Mouse (Mus musculus): ENCODE results near the gene Nit2.

The Nit2 gene

GRCm38 (mm10) chr16:57162841-57163240 is 4.3 kb downstream of the Nit2 start:
- DNase-seq (ENCODE audit: low spot score), result no peak

DNA sequence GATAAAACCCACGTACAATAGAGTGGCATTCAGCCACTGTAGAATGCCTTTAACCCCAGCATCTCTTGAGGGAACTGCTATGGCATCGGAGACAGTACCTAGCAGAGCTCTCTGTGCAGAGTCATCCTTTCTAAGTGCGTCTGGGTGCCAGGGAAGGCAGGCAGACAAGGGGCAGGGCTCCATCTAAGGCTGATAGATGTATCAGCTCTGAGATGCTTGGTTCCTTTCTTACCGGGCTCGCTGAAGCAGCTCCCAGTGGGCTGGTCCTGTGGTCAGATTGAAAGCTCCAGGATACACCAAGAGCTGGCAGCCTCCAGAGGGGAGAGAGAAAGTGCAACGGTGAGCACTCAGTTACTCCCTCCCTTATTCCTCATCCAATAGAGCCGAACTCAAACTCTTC is 7.3 kb downstream of the Nit2 start:
- no peak for DNase-seq (ENCODE audit: low spot score)

DNA sequence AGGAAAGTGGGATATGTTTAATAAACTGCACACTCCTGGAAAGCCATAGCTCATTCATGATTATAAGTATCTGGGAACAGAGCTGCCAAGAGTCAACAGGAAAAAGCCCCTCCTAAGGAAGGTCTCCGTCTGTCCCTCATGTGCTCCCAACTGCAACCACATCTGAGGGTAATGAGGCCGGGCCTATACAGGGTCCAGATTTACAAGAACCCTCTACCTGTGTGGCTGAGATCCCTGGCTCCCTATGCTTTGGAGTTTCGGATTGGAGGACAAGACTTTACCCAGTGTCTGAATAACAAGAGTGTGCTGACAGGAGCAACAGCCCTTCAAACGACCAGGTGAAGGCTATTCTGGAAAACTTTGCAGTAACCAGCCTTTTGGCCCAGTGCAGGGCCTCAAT is 9.4 kb downstream of the Nit2 start:
- DNase-seq (ENCODE audit: low spot score), result no peak

GRCm38 (mm10) chr16:57157076-57157475 is 10.1 kb downstream of the Nit2 start:
- no peak for DNase-seq (ENCODE audit: low spot score)

GRCm38 (mm10) chr16:57155899-57156298 is 11.2 kb downstream of the Nit2 start:
- DNase-seq (ENCODE audit: low spot score), result no peak

GRCm38 (mm10) chr16:57151437-57151836 is 15.7 kb downstream of the Nit2 start:
- DNase-seq (ENCODE audit: low spot score), result no peak

DNA sequence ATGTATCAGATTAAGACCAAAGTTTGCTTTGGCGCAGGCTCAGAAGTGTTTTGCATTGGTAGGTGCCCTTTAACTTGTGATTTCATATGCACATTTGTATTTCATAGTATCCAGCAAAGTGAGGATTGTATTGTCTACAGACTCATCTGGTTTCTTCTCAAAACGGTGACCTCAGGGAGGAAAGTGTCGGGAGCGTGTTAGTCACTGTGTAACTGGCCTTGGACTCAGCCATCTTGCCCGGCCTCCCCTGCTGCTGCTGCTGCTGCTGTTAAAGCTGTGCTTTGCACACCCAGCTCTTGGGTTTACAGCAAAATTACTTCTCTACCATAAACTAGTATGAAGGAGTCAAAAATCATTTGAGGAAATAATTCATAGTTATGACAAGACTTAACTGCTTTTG is 22.4 kb downstream of the Nit2 start:
- DNase-seq (ENCODE audit: low spot score), result no peak

DNA sequence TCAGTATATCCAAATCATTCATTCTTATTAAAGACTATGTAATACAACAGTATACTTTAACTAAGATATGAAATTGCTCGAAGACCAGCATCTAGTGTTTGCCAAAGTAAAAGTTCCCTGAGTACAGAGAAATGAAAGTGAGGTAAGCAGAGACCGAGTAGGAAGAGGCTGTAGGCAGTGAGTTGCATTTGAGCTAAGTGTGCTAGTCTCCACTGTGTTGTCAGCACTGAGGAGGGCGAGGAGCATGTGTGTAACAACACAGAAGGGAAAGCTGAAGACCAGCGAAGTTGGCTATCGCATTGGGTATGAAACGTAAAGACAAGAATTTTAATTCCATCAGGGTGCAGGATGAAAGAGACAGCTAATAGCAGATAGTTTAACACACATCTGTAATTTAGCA is 33.5 kb downstream of the Nit2 start:
- no peak for DNase-seq (ENCODE audit: low spot score)

- no peak for DNase-seq (ENCODE audit: low spot score)
These were observed 34.8 kb downstream of the Nit2 start for GRCm38 (mm10) chr16:57132326-57132725.

GRCm38 (mm10) chr16:57131544-57131943 is 35.6 kb downstream of the Nit2 start:
- no peak for DNase-seq (ENCODE audit: low spot score)

GRCm38 (mm10) chr16:57130752-57131400 is 36.3 kb downstream of the Nit2 start:
- no peak for DNase-seq (ENCODE audit: low spot score)

- DNase-seq (ENCODE audit: low spot score), result no peak
These were observed 39.3 kb downstream of the Nit2 start for GRCm38 (mm10) chr16:57127825-57128224.

GRCm38 (mm10) chr16:57126268-57126667 is 40.9 kb downstream of the Nit2 start:
- DNase-seq (ENCODE audit: low spot score), result no peak

DNA sequence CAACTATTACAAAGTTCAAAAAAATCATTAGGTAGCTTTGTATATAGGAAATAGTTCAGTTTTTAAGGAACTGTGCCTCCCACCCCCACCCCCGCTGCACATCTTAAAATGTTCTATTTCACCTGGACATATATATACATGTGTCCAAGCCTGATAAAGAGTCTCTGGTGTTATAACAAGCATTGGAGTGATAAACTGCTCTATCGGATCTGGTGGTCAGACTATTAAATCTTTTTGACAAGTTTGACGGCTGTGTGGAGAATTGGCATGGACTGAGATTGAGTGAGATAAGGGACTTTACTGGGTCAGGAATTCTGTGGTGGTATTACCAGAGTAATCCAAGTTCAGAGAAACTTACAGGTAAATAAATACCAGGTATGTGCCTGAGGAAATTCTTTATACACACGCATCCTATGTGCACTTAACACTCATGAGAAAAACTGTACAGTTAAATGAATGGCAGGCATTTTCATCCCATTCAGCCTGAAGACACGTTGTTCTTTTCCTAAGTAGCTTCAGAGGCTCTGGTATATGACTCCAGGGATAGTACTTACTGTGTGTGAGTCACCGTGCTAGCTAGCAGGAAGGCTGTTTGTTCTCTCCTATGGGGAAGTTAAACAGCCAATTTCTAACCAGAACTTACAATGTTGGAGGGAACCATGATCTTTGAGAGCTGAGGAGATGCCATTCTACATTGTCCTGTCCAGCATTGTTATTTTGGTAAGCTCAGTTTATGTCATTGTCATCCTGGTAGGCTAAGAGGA is 44.3 kb downstream of the Nit2 start:
- DNase-seq (ENCODE audit: low spot score), result no peak

DNA sequence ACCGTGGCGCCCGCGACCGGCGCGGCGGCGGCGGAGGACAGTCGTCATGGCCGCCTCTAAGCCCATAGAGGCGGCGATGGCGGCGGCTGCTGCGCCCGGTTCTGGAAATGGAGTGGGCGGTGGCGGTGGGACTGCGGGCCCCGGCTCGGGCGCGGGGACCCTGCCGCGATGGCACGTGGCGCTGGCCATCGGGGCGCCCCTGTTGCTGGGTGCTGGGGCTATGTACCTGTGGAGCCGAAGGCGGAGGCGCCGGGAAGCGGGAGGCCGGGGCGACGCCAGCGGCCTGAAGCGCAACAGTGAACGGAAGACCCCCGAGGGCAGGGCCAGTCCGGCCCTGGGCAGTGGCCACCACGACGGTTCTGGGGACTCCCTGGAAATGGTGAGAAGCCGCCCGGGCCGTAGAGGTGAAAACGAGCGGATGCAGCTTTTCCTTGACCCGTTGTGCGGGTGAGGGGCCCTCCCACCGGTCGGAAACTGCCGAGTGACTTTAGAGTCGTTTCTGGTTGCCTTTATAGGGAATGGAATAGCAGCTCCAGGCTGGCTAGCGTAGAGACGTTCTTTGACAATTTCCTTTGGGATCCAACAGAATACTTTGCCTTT is 45.2 kb downstream of the Nit2 start:
- no peak for DNase-seq (ENCODE audit: low spot score)

GRCm38 (mm10) chr16:57120913-57121815 is 46.0 kb downstream of the Nit2 start, which contains the start of gene Tomm70a:
TSS of gene Tomm70a (plus strand) at chr16:57121703.
- DNase-seq (ENCODE audit: low spot score), result peak; percentile 97

- DNase-seq (ENCODE audit: low spot score), result no peak
These were observed 49.6 kb downstream of the Nit2 start for GRCm38 (mm10) chr16:57117562-57117961.

DNA sequence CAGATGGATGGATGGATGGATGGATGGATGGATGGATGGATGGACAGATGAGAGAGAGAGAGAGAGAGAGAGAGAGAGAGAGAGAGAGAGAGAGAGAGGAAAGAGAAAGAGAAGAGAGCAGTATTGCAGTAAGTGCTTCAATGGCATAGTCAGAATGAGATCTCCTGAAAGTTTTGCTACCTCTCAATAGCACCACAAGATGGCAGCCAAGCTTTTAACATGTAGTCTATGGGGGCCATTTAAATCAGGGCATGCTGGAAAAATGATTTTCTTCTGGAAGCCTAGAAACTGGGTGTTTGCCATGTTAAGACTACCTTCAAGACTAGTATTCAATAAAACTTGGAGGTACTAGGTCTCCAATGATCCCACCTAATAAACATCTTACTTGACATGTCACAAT is 51.1 kb downstream of the Nit2 start:
- DNase-seq (ENCODE audit: low spot score), result no peak

All from left cerebral cortex, adult 11 months (tissue).